Mouse (Mus musculus) C2C12 (cell line): Measurements from ENCODE around the gene Myt1l. TPM values are rescaled to one million over a fixed set of nuclear protein-coding genes. Genes with fewer than 3 reads are reported as not detected.

Source experiments
- H3K27me3 ChIP-seq: one replicate; pipeline ENCODE4 v1.6.1; 2011; ENCODE audit not compliant: control insufficient read depth, insufficient read depth, insufficient read length
- H3K36me3 ChIP-seq: one replicate; pipeline ENCODE4 v1.6.1; 2011; ENCODE audit not compliant: control insufficient read depth, insufficient read depth
- H3K4me3 ChIP-seq: one replicate; pipeline ENCODE4 v1.5.1; 2011; ENCODE audit warnings: mild to moderate bottlenecking, control low read depth; ENCODE audit not compliant: poor library complexity, insufficient read depth, severe bottlenecking
- H3K79me2 ChIP-seq: one replicate; pipeline ENCODE4 v1.6.1; 2011; ENCODE audit not compliant: control insufficient read depth, insufficient read depth
- H3K79me3 ChIP-seq: one replicate; pipeline ENCODE4 v1.6.1; 2011; ENCODE audit warnings: low read depth, control low read depth
- H3ac ChIP-seq: one replicate; pipeline ENCODE3; 2011; ENCODE audit warnings: low read depth; ENCODE audit not compliant: control insufficient read depth, insufficient read length
- CEBPB ChIP-seq: IDR thresholded peaks from one replicate; pipeline ENCODE4 v1.6.1; 2011; ENCODE audit warnings: low read depth, mild to moderate bottlenecking, control low read depth, moderate library complexity
- CTCF ChIP-seq: IDR thresholded peaks from one replicate; pipeline ENCODE4 v1.5.1; 2011; ENCODE audit not compliant: control insufficient read depth, insufficient read depth, insufficient read length
- FOSL1 ChIP-seq: IDR thresholded peaks from one replicate; pipeline ENCODE4 v1.8.0; 2011; ENCODE audit warnings: mild to moderate bottlenecking, low read length; ENCODE audit not compliant: poor library complexity, insufficient read depth, severe bottlenecking
- MAX ChIP-seq: IDR thresholded peaks from one replicate; pipeline ENCODE4 v1.6.1; 2011; ENCODE audit warnings: mild to moderate bottlenecking, control low read depth
- MYOD1 ChIP-seq: IDR thresholded peaks from one replicate; pipeline ENCODE4 v1.6.1; 2011; ENCODE audit warnings: low read depth; ENCODE audit not compliant: control insufficient read depth, insufficient read length
- MYOG ChIP-seq: IDR thresholded peaks from one replicate; pipeline ENCODE4 v1.6.1; 2011; ENCODE audit not compliant: control insufficient read depth, insufficient read length; ENCODE audit errors: extremely low read depth
- USF1 ChIP-seq: IDR thresholded peaks from one replicate; pipeline ENCODE4 v1.6.1; 2011; ENCODE audit warnings: low read depth, mild to moderate bottlenecking, control low read depth, moderate library complexity
- polyA plus RNA-seq: library from polyadenylated mRNA; unstranded; fragments of >200 nt; fragmentation: generic; extraction: Trizol; gene quantifications from one replicate; pipeline ENCODE4 v1.2.1, GENCODE M21; 2012; ENCODE audit warnings: missing spikeins

Myt1l gene
- polyA plus RNA-seq, 1 experiment, result not detected

DNA sequence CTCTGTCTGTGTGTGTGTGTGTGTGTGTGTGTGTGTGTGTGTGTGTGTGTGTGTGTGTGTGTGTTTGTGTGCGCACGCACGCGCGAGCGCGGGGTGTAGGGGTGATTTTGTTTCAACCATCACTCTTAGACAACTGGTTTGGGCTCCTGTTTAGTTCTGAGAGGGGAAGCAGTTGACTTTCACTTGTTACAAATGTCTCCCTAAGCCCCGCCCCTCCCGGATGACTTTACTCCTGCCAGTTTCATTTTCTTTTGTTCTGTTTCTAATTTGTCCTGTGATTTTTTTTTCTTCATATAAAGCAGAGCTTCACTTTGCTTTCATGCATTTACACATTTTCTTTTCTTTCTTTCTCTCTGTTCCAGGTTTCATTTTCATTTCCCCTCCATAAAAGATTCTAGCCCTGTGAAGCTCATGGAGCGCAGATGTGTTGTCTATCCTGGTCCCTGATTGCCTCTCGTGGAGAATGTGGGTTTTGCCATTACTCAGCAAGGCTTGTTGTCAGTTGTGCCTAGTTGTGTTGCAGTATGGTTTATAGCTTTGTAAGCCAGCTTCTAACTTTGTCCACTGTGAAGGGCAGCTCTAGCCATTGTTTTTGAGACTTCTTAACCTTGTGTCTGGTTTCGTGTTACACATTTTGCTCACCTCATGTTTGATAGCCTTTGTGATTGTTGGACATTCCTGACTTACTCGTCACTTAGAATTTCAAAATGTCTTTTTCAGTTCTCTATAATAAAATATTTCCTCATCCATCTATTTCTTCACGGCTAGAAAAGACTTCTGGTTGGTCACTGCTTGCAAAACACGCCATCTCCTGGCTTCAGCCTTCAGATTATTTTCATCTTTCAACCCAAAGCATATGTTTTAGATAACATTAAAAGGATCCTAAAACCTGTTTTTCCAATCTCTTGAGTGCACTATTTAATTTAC, 184.9 kb downstream of the Myt1l start:
- H3K36me3 ChIP-seq, result no peaks in the 10 kb centered on the region
- H3K4me3 ChIP-seq, result no peak overlapping the region
- H3K27me3 ChIP-seq, result no peaks in the 10 kb centered on the region
- no peaks in the 10 kb centered on the region for H3K79me3 ChIP-seq
- TF ChIP-seq MYOG (no peak), FOSL1 (no peak), MAX (no peak), CEBPB (no peak), MYOD1 (no peak), CTCF (no peak), USF1 (no peak)
- H3K79me2 ChIP-seq, result no peaks in the 10 kb centered on the region
- no peak overlapping the region for H3ac ChIP-seq

GRCm38 (mm10) chr12:29723722-29724338, 195.6 kb downstream of the Myt1l start:
- Histone ChIP-seq H3ac (no peak overlapping the region), H3K36me3 (no peaks in the 10 kb centered on the region), H3K27me3 (no peaks in the 10 kb centered on the region), H3K4me3 (no peak overlapping the region), H3K79me2 (no peaks in the 10 kb centered on the region), H3K79me3 (no peaks in the 10 kb centered on the region)
- TF ChIP-seq CEBPB (no peak), MYOG (no peak), MYOD1 (no peak), MAX (no peak), CTCF (no peak), FOSL1 (no peak), USF1 (no peak)

DNA sequence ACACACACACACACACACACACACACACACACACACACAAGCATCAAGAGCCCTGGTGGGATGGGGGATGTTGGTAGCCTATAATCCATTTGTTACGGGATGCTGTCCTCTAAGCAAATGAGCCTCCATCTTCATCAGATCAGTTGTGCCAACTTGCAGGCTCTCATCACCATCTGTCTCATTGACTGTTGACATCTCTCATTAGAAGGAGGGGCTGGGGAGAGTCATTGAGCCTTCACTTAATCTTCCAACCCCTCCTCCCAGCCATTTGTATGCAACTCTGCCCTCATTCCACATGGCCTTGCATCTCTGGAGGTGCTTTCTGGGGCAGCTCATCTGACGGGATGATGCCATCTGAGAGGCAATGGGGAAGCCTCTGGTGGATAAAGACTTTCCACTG, 200.1 kb downstream of the Myt1l start:
- no peaks in the 10 kb centered on the region for H3K36me3 ChIP-seq

DNA sequence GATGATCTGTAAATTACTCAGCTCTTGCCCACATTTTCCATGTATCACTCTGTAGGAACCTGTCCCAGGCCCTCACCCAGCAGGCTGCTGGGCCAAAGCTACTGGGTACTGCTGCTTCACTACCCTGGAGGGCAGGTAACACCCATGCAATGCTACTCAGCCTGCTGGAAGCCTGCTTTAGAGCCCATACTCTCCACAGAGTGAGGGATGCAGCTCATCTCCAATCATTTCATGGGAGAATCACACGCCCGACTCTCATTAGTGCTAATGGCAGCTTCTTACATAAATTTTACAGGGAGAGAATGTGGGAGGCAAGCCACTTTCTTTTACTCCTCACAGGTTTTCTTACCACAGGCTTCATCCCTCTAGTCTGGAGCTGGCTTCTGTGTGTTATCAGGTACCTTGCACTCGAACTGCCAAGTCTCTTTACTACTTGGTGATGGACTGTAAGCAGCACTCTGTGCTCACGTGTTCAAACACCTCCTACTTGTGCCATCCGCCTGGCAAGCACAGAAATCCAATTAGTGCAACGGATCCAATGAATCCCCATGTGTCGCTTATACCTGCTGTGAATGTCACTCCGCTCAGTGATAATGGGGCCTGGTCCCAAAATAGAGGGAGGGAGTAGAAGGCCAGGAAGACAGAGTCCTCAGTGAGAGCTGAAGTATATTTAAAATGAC, 212.3 kb downstream of the Myt1l start:
- TF ChIP-seq CTCF (no peak), CEBPB (no peak), MYOG (no peak), USF1 (no peak), MAX (no peak), MYOD1 (no peak), FOSL1 (no peak)
- no peaks in the 10 kb centered on the region for H3K36me3 ChIP-seq
- H3ac ChIP-seq, result no peak overlapping the region
- no peaks in the 10 kb centered on the region for H3K27me3 ChIP-seq
- no peaks in the 10 kb centered on the region for H3K79me2 ChIP-seq
- no peaks in the 10 kb centered on the region for H3K79me3 ChIP-seq
- H3K4me3 ChIP-seq, result no peak overlapping the region

More for the DNA sequence above, 200.1 kb downstream of the Myt1l start:
- TF ChIP-seq MYOG (no peak), CEBPB (no peak), MYOD1 (no peak), FOSL1 (no peak), MAX (no peak), CTCF (no peak), USF1 (no peak)
- Histone ChIP-seq H3K79me2 (no peaks in the 10 kb centered on the region), H3K27me3 (no peaks in the 10 kb centered on the region), H3K79me3 (no peaks in the 10 kb centered on the region), H3K4me3 (no peak overlapping the region), H3ac (no peak overlapping the region)

GRCm38 (mm10) chr12:29741181-29741580, 213.0 kb downstream of the Myt1l start:
- no peaks in the 10 kb centered on the region for H3K27me3 ChIP-seq

More at GRCm38 (mm10) chr12:29741181-29741580, 213.0 kb downstream of the Myt1l start:
- Histone ChIP-seq H3K79me3 (no peaks in the 10 kb centered on the region), H3K36me3 (no peaks in the 10 kb centered on the region), H3ac (no peak overlapping the region), H3K4me3 (no peak overlapping the region), H3K79me2 (no peaks in the 10 kb centered on the region)
- TF ChIP-seq CTCF (no peak), FOSL1 (no peak), USF1 (no peak), CEBPB (no peak), MYOD1 (no peak), MYOG (no peak), MAX (no peak)
